Mouse (Mus musculus) yolk sac, embryonic 10.5 days (tissue): ENCODE results near the gene Pink1.

Source experiments
- DNase-seq: peaks from one replicate; pipeline ENCODE4 v3.0.0-alpha.2; 2017; ENCODE audit warnings: low spot score

Gene Pink1

DNA sequence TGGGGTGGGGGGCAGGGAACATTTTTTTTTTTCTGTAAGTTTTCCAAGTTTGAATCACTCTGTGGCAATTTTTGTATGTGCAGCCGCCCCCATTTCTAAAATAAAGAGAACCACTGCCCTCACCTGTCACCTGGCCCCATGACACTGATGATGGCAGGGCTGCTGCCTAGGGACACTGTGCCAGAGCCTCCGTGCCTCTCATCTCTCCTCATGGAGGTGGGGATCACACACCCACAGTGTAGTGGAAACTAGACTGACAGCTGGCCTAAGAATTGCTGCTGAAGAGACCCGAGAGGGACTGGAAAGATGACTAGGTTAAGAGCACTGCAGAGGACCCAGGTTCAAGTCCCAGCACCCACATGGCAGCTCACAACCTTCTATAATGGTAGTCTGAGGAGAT is 14.0 kb downstream of the Pink1 start:
- DNase-seq, result no peak

DNA sequence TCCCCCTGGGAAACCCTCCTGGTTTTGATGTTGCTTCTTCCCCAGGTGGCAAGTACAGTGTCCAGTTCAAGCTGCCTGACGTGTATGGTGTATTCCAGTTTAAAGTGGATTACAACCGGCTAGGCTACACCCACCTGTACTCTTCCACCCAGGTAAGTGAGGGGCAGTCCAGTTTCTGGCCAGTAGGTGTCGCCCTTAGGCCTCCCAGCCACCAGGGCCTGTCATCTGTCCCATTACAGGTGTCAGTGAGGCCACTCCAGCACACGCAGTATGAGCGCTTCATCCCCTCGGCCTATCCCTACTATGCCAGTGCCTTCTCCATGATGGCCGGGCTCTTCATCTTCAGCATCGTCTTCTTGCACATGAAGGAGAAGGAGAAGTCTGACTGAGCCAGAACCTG is 14.5 kb downstream of the Pink1 start:
- peak; percentile 49 for DNase-seq

GRCm38 (mm10) chr4:138310311-138310910 is 15.7 kb downstream of the Pink1 start:
- DNase-seq, result no peak

- DNase-seq, result no peak
Measured at GRCm38 (mm10) chr4:138307739-138308138, 18.4 kb downstream of the Pink1 start.

DNA sequence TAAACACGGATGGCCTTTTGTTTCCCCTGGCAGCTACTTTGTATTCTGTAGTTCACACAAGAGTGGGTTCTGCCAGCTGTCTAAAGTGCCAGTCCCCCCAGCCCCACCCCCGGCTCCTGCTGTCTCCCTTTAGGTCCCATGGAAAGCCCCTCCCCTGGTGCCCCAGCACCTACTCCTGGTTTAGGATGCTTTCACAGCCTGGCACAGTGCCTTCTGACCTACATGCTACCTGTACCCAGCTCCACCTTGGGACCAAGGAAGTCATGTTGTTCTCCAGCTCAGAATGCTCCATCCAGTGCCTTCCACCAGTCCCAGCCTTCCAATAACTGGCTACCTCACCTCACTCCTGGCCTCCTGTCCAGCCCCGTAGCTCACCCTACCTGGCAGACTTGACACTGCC is 19.1 kb downstream of the Pink1 start:
- DNase-seq, result no peak

DNA sequence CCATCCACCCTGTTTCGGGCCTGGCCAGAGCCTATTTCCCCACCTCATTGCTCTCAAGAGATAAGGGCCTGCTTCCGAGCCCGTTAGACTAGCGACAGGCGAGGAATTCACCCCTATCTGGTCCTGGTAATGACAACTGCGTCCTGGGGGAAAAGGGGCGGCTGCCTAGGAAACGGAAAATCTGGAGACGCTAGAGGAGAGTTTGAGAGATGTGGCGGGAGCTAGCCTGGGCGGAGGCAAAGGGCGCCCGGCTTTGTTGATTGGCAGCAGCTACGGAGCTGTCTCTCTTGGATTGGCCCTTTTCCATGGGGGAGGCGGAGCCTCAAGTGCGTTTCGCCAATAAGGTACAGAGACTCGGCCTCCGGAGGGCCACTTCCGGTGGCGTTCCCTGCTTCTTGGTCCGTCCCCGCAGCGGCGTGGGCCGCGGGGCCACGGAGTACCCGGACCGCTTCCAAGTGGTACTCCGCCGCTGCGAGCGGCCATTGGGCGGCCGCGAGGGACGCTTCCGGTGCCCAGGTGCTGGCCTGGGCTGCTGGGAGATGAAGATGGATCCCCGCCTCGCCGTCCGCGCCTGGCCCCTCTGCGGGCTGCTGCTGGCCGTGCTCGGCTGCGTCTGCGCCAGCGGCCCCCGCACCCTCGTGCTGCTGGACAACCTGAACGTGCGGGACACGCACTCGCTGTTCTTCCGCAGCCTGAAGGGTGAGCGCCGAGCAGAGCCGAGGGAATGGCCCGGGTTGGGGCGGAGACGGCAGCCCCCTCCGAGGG is 21.6 kb downstream of the Pink1 start, which contains the start of gene Ddost:
TSS of gene Ddost (plus strand) at position 391 of the 765 bp plus-strand sequence.
- peak; percentile 98 for DNase-seq

DNA sequence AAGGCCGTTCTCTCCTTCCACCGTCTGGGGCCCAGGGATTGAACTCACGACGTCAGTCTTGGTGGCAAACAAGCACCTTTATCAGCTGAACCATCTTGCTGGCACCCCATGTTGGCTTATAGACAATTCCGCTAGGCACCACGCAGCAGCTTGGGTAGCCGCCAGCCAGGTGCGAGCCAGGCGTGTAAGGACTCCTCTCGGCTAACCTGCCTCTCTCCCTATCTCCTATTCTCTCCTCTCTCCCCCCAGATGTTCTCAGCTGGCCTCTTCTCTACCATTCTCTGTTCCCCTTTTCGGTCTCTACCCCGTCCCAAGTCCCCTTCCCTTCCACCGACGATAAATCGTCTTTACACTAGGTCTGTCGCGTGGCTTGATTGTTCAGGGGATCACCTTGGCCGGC is 22.4 kb downstream of the Pink1 start:
- DNase-seq, result no peak

- DNase-seq, result no peak
Measured at GRCm38 (mm10) chr4:138303011-138303410, 23.1 kb downstream of the Pink1 start.

- DNase-seq, result no peak
Measured at GRCm38 (mm10) chr4:138301271-138301780, 24.8 kb downstream of the Pink1 start.

DNA sequence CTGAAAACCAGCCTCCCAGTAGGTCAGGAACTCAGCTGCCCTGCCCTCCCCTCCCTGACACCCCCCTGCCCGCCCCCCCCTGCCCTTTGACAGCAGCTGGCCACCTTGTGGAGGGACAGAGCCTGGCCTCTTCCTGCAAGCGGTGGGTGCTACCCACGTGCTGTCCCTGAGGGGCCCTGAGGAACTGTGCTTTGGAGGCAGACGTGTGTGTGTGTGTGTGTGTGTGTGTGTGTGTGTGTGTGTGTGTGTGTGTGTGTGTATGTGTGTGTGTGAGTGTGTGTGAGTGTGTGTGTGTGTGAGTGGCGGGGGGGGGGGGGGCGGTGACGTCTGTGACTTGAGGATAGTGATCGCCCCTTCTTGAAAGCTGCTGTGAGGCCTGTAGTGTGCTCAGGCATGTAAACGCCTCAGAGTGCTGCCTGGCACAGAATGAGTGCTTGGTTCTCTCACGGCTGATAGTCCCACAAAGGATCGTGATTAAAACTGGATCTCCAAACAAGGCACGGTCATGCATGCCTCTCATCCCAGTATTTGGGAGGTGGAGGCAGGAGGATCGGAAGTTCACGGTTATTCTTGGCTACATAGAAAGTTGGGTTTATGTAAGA is 32.1 kb downstream of the Pink1 start:
- no peak for DNase-seq

- DNase-seq, result no peak
Measured at GRCm38 (mm10) chr4:138293261-138293948, 32.7 kb downstream of the Pink1 start.

DNA sequence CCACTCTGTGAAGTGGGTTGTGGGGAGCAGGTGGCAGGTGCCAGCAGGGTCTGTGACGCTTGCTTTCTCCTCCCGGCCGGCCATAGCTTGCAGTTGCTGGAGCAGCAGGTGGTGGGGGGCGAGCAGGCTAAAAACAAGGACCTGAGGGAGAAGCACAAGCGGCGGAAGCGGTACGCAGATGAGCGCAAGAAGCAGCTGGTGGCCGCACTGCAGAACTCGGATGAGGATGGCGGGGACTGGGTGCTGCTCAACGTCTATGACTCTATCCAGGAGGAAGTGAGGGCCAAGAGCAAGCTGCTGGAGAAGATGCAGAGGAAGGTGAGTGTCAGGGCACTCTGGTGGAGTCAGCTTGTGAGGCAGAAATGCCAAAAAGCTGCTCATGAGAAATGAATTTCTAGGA is 34.1 kb downstream of the Pink1 start:
- DNase-seq, result no peak

GRCm38 (mm10) chr4:138288691-138289090 is 37.4 kb downstream of the Pink1 start:
- DNase-seq, result no peak

- DNase-seq, result no peak
Measured at GRCm38 (mm10) chr4:138286411-138286810, 39.7 kb downstream of the Pink1 start.

GRCm38 (mm10) chr4:138282834-138283233 is 43.3 kb downstream of the Pink1 start:
- peak; percentile 49 for DNase-seq

DNA sequence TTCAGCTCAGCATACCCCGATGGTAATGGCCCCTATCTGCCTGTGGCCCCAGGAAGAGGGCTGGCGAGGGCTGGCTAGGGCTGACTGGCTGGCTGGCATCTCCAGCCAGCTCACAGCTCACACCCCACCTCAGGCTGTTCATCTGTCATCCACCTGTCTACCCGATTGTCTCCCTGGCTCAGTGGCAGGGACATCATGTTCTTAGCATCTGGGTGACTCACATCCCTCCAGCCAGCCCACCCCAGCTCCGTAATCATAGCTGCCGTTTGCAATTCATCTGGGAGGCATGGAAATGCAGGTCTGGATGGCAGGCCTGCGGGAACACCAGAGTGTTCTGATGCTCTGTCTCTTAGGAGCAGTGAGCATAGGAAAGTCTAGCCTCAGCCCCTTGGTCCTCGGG is 47.8 kb downstream of the Pink1 start:
- DNase-seq, result no peak

DNA sequence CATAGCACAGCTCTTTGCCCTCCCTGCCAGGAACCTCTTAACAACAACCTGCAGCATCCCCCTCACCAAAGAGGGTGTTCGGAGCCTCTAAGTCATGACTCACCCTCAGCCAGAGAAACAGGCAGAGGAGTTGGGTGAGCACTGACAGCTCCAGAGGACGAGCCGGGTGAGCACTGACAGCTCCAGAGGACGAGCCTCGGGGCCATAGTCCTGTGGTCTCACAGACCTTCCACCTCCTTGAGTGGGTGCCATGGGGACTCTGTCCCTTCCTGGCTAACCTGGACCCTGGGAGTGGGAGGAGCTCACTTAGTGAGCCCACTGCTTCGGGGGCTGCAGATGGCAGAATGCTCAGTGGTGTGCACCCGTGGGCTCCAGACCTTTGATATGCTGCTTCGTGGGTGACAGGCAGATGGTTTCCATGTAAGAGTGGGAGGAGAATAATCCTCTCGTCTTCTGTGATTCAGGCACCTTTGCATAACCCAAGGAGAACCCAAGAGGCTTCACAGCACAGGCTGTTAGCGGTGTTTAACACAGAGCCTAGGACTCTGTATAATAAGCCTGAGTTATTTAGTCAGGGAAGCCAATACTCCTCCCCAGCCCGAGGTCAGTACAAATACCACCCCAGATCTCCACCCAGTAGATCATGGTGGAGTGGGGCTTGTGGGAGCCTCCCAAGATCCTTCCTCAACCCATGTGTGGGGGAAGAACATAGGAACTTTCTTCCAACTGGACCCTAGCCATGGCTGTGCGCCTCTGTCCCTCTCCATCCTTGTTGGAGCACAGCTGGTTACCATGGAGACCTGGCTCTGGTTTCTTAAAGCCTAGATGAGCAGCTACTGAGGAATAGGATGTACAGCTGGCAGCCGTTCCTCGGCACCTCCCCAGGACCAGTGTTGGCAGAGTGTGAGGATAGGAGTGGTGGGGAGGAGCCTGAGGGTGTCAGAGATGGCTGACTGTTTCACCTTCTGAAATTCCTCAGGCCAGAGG is 53.8 kb downstream of the Pink1 start:
- DNase-seq, result no peak

GRCm38 (mm10) chr4:138267869-138268268 is 58.2 kb downstream of the Pink1 start:
- DNase-seq, result no peak
